Mouse (Mus musculus): ENCODE measurements around the gene Bmp3.

DNA sequence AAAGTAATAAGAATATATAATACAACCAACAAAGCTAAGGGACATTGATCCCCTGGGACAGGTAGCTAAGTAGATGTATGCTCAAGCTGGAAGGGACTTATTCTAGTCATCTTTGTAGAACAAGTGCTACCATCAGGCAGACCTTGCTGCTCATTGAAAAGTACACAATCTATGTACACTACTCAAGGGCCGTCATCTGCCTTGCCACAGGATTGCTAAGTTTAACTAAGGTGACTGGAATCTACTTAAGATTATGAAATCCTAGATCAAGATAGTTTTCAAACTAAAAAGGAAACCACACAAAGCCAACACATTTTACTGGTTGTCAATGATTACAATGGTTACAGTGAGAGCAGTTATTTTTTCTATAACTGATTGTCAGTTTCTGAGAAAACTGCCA is 41.8 kb upstream of the Bmp3 start:
- TF ChIP-seq HCFC1 (IDR thresholded peaks at IDR 0.05; ENCODE audit: borderline replicate concordance, insufficient read depth, low read length) (no peak), ZNF384 (IDR thresholded peaks at IDR 0.05; ENCODE audit: low read depth, low read length) (no peak), CHD2 (IDR thresholded peaks at IDR 0.05; ENCODE audit: low read depth, low read length) (no peak)
